Mouse (Mus musculus) heart, embryonic 10.5 days (tissue): Measurements from ENCODE around the gene Lcn6. TPM values are rescaled to one million over a fixed set of nuclear protein-coding genes. Genes with fewer than 3 reads are reported as not detected.

Experiments
- DNase-seq: peaks from one replicate; pipeline ENCODE4 v3.0.0-alpha.2; 2017; ENCODE audit warnings: low spot score
- H3K27ac ChIP-seq: fragments of 300-500 bp; sonication (generic); 2 replicates; pipeline ENCODE4 v1.5.1; 2016; ENCODE audit warnings: mild to moderate bottlenecking
- H3K27me3 ChIP-seq: fragments of 300-500 bp; sonication (generic); 2 replicates; pipeline ENCODE4 v1.6.1; 2016; ENCODE audit warnings: mild to moderate bottlenecking; ENCODE audit not compliant: poor library complexity, insufficient read depth, severe bottlenecking
- H3K36me3 ChIP-seq: fragments of 300-500 bp; sonication (generic); 2 replicates; pipeline ENCODE4 v1.6.1; 2016; ENCODE audit warnings: mild to moderate bottlenecking, moderate library complexity
- H3K4me1 ChIP-seq: fragments of 300-500 bp; sonication (generic); 2 replicates; pipeline ENCODE4 v1.6.1; 2016; ENCODE audit warnings: mild to moderate bottlenecking
- H3K4me3 ChIP-seq: fragments of 300-500 bp; sonication (generic); 2 replicates; pipeline ENCODE4 v1.5.1; 2016; ENCODE audit warnings: mild to moderate bottlenecking, moderate library complexity
- H3K9me3 ChIP-seq: fragments of 300-500 bp; sonication (generic); 2 replicates; pipeline ENCODE4 v1.6.1; 2016; ENCODE audit warnings: mild to moderate bottlenecking, moderate library complexity
- WGBS: fragments of 180-500 bp; shearing (Covaris S2); methylation state at CpG from one replicate; pipeline ENCODE4 v1.1.7; 2016; 5-methylcytosine and 5-hydroxymethylcytosine counted together
- polyA plus RNA-seq: library from polyadenylated mRNA; unstranded; fragments of >200 nt; fragmentation: Nextera tagmentation; extraction: Ambion mirVana; gene quantifications from 2 replicates; pipeline ENCODE4 v1.2.1, GENCODE M21; 2016

Gene Lcn6
- not detected in 2 replicates for polyA plus RNA-seq

DNA sequence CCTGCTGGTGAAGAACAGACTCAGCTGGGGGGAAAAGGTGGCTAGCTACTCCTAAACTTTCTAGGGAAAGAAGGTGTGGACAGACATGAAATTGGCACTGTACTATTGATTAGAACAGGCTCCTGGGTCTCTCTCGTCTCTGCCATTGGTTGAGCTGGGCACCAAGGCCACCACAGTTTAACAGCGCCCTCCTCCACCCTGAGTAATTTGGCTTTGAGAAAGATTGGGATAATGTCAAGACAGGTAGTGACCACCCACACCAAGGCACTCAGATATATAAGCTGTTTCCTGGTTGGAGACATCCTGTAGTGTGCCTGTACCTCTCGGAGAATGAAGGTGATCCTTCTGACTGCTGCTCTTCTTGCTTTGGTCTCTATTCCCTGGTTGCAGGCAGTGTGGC lies at the start of gene Lcn6:
Gene Lcn6, plus strand, starts transcription at position 301 of the 400 bp plus-strand sequence.
- 82% methylated on average over 3 of the region's 3 CpGs for WGBS
- no peaks in the 10 kb centered on the region for H3K36me3 ChIP-seq
- H3K4me3 ChIP-seq: no peak within 1 kb of the TSS
- H3K27ac ChIP-seq: no peak within 1 kb of the TSS
- DNase-seq: no peak
- no peaks in the 10 kb centered on the region for H3K4me1 ChIP-seq
- H3K27me3 ChIP-seq: peaks cover 11% of the 10 kb centered on the region; the same call in 1 of the 2 replicates
- no peaks in the 10 kb centered on the region for H3K9me3 ChIP-seq

DNA sequence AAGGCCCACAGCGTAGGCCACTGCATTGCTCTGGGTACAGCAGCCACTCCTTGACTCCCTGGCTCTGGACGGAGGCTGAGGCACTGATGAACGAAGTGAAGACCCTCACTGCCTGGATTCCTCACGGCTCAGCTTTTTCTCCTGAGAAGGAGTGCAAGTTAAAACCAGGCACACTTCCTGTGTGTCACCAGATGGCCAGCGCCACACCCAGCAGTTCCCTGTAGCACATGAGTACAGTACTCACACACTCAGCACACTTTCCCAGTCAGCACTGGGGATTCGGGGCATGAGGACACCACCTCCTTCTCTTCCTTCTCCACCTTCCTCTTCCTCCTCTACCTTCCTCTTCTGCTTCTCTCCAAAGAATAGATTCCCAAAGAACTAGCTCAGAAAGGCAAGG lies 48.8 kb upstream of the Lcn6 start, which contains the start of gene Fcna:
Gene Fcna, minus strand, starts transcription at position 220 of the 400 bp plus-strand sequence.
- H3K27ac ChIP-seq: no peak within 1 kb of the TSS
- H3K36me3 ChIP-seq: no peaks in the 10 kb centered on the region
- H3K4me3 ChIP-seq: no peak within 1 kb of the TSS
- DNase-seq: no peak
- 75% methylated on average over 6 of the region's 6 CpGs for WGBS
- no peaks in the 10 kb centered on the region for H3K9me3 ChIP-seq
- peaks cover 26% of the 10 kb centered on the region; the same call in 1 of the 2 replicates for H3K27me3 ChIP-seq
- H3K4me1 ChIP-seq: peaks cover 10% of the 10 kb centered on the region

DNA sequence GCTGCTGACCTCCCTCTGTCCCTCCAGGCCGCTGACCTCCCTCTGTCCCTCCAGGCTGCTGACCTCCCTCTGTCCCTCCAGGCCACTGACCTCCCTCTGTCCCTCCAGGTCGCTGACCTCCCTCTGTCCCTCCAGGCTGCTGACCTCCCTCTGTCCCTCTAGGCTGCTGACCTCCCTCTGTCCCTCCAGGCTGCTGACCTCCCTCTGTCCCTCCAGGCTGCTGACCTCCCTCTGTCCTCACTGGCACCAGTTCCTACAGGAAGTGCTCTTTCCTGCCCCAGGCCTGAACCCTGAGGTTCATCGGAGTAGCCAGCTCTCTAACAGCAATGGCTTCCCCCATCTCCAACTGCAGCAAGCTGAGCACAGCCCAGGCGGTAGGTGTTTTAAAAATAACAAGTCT lies 47.8 kb upstream of the Lcn6 start:
- Histone ChIP-seq H3K27ac (no peak overlapping the region), H3K9me3 (no peaks in the 10 kb centered on the region), H3K4me3 (no peak overlapping the region), H3K4me1 (peaks cover 10% of the 10 kb centered on the region), H3K27me3 (peaks cover 21% of the 10 kb centered on the region; the same call in 1 of the 2 replicates), H3K36me3 (no peaks in the 10 kb centered on the region)
- 39% methylated on average over 4 of the region's 4 CpGs for WGBS
- no peak for DNase-seq

DNA sequence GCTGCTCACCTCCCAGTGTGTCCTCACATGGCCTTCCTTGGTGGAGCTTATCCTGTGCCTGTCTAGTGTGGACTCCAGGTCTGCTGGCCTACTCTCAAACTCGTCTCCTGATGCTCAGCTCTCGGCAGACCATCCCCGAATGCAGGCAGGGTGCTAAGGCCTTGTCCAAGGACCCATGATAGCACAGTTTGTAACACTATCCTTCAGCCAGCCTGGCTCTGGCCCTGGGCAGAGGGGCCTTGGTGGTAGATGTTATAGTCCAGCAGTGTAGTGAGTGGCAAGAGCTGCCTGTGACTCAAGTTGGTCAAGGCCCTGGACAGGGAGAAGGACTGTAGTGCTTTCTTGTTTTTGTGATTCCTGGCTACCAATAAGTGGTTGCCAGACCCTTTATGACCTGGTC lies 43.0 kb upstream of the Lcn6 start:
- Histone ChIP-seq H3K4me1 (peaks cover 6% of the 10 kb centered on the region), H3K27me3 (peaks cover 2% of the 10 kb centered on the region; the same call in 1 of the 2 replicates), H3K27ac (no peak overlapping the region), H3K9me3 (no peaks in the 10 kb centered on the region), H3K4me3 (no peak overlapping the region), H3K36me3 (no peaks in the 10 kb centered on the region)
- no peak for DNase-seq
- WGBS: 73% methylated on average over 3 of the region's 3 CpGs

DNA sequence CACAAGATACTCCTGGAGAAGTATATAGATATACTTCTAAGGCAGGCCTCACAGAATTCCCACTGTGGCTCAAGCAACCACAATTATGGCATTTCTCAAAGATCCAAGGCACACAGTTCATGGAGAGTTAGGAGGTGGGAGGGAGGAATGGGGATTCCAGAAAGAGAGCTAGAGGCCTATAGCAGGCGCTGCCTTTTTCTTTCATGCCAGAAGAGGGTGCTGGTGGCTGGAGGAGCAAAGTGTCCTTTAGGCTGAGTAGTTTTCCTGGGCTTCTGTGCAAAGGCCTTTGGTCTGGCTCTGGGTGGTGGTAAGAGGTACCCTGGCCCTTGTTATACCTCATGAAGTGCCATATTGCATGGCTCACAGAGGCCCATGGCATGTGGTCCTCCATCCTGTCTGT lies 42.5 kb upstream of the Lcn6 start:
- WGBS: 26% methylated on average over 1 of the region's 1 CpGs
- H3K27me3 ChIP-seq: no peaks in the 10 kb centered on the region
- no peak for DNase-seq

DNA sequence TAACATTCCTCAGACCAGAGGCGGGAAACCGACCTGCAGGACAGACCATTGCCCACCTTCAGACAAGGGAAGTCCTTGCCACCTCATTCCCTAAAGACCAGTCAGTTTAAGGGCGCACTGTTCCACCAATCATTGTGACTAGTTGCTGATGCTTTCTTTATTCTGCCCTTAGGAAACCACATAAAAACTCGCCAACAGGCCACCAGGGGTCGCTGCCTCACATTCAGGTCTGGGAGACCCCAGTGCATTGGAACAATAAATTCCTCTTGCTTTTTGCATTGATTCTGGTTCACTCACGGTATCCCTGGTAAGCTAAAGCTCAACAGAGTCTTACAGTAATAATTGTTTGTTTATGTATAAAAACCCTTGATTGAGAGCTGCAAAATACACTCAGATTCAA lies 36.7 kb upstream of the Lcn6 start:
- no peak for DNase-seq
- H3K4me1 ChIP-seq: 0 out of 2 replicates have a peak, but pooled peaks cover 3% of the 10 kb centered on the region
- H3K27me3 ChIP-seq: no peaks in the 10 kb centered on the region
- no peak overlapping the region for H3K4me3 ChIP-seq
- no peaks in the 10 kb centered on the region for H3K9me3 ChIP-seq
- whole genome bisulfite sequencing: 18% methylated on average over 6 of the region's 6 CpGs
- no peaks in the 10 kb centered on the region for H3K36me3 ChIP-seq
- no peak overlapping the region for H3K27ac ChIP-seq

More for the DNA sequence above, 42.5 kb upstream of the Lcn6 start:
- H3K27ac ChIP-seq: no peak overlapping the region
- H3K4me1 ChIP-seq: 0 out of 2 replicates have a peak, but pooled peaks cover 2% of the 10 kb centered on the region
- H3K4me3 ChIP-seq: no peak overlapping the region
- no peaks in the 10 kb centered on the region for H3K9me3 ChIP-seq
- no peaks in the 10 kb centered on the region for H3K36me3 ChIP-seq

DNA sequence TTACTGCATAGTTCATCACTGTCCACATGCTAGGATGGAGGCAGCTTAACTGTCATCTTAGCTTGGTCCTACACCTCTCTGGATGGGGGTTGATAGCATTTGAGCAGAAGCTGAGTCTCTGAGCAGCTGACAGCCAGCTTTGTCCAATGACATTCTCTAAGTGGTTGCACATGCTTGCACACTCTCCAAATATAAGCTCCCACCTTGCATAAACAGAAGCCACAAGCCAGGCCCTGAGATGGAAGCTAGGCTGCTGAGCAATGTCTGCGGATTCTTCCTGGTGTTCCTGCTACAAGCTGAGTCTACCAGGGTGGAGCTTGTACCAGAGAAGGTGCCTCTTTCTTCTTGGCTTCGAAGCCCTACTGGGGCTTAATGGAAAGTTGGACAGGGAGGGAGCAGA lies 23.7 kb upstream of the Lcn6 start, which contains the start of gene Lcn8:
Gene Lcn8, plus strand, starts transcription at position 219 of the 400 bp plus-strand sequence.
- Histone ChIP-seq H3K9me3 (no peaks in the 10 kb centered on the region), H3K4me3 (no peak within 1 kb of the TSS), H3K36me3 (no peaks in the 10 kb centered on the region), H3K4me1 (no peaks in the 10 kb centered on the region), H3K27ac (no peak within 1 kb of the TSS), H3K27me3 (peaks cover 21% of the 10 kb centered on the region)
- WGBS: 67% methylated on average over 2 of the region's 2 CpGs
- DNase-seq: no peak

DNA sequence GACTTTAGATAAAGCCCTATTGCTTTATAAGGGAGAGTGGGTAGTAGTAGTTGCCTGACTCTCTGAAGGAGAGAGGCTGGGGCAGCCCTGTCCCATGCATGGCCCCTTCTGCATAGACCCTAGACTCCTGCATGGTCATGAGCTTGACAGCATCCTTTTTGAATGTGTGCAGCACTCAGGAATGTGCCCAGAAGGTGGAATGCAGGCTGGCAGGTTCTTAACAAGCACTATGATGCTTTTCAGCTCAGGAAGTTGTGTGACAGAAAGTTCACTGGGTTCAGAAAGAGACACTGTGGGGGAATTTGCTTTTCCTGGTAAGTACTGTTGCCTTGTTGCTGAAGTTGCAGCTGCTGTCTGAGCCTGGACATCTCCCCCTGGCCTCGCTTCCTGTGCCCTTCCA lies 22.1 kb upstream of the Lcn6 start:
- H3K27ac ChIP-seq: no peak overlapping the region
- DNase-seq: no peak
- 62% methylated on average over 1 of the region's 1 CpGs for WGBS

DNA sequence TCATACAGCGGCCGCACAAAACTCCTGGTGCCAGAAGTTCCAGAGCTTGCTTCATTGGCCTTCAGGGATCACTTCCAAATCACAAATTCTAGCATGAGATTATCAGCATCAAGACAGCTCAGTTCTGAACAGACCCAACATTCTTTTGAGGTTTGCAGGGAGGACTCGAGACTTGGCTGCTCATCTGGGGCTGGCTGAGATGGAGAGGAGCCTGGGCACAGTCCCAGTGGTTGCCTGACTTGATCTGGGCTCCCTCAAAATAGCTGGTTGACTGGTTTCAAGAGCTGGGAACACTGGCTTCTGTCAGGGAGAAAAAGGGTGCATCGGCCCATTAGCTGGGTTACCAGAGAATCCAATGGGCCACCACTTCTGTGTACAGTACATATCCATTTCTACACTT lies 19.9 kb upstream of the Lcn6 start:
- DNase-seq: no peak
- no peak overlapping the region for H3K27ac ChIP-seq
- WGBS: 82% methylated on average over 4 of the region's 4 CpGs
- peaks cover 21% of the 10 kb centered on the region for H3K27me3 ChIP-seq
- H3K36me3 ChIP-seq: no peaks in the 10 kb centered on the region
- no peak overlapping the region for H3K4me3 ChIP-seq
- H3K9me3 ChIP-seq: no peaks in the 10 kb centered on the region
- no peaks in the 10 kb centered on the region for H3K4me1 ChIP-seq

More for the DNA sequence above, 22.1 kb upstream of the Lcn6 start:
- no peaks in the 10 kb centered on the region for H3K9me3 ChIP-seq
- no peak overlapping the region for H3K4me3 ChIP-seq
- no peaks in the 10 kb centered on the region for H3K36me3 ChIP-seq
- H3K4me1 ChIP-seq: no peaks in the 10 kb centered on the region
- peaks cover 21% of the 10 kb centered on the region for H3K27me3 ChIP-seq

DNA sequence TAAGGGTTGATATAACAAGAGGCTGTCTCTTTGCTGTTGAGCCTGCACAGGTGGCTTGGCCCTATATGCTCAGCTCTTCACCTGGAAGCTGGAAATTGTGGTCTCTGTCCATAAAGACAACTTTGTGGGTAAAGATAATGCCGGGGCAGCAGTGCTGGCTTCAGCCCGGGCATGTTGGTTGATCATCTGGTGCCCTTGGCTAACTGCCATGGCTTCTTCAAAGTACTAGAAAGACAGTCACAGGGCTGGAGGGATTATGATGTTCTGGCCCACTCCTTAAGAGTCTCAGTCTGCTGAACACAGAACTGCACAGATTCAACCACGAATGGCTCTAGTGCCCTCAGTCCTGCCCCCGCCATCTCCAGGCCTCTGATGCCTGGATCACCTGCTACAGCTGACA lies 19.3 kb upstream of the Lcn6 start:
- 75% methylated on average over 4 of the region's 4 CpGs for WGBS
- DNase-seq: no peak
- no peaks in the 10 kb centered on the region for H3K36me3 ChIP-seq
- no peak overlapping the region for H3K27ac ChIP-seq
- no peaks in the 10 kb centered on the region for H3K9me3 ChIP-seq
- H3K27me3 ChIP-seq: peaks cover 21% of the 10 kb centered on the region
- no peaks in the 10 kb centered on the region for H3K4me1 ChIP-seq
- no peak overlapping the region for H3K4me3 ChIP-seq

DNA sequence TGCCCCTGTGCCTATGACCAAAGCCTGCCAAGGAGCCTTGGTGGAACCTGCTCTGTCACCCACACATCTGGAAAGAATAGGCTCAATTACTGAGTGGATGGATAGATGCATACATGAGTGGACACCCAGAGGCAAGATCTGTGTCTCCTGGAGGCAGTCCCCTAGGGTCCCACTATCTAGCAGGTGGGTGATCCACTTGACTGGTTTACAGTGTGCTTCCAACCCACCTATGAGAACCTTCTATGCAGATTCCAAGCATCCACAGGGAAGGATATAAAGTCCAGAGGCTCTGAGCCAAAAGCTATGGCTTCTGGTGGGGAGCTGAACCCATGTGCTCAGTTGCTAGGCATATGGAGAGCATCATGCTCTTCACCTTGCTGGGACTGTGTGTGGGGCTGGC lies 18.9 kb upstream of the Lcn6 start, which contains the start of gene Lcn5:
Gene Lcn5, plus strand, starts transcription at position 301 of the 400 bp plus-strand sequence.
- Histone ChIP-seq H3K36me3 (no peaks in the 10 kb centered on the region), H3K27ac (no peak within 1 kb of the TSS), H3K4me1 (no peaks in the 10 kb centered on the region), H3K4me3 (no peak within 1 kb of the TSS), H3K27me3 (peaks cover 21% of the 10 kb centered on the region), H3K9me3 (no peaks in the 10 kb centered on the region)
- DNase-seq: no peak

DNA sequence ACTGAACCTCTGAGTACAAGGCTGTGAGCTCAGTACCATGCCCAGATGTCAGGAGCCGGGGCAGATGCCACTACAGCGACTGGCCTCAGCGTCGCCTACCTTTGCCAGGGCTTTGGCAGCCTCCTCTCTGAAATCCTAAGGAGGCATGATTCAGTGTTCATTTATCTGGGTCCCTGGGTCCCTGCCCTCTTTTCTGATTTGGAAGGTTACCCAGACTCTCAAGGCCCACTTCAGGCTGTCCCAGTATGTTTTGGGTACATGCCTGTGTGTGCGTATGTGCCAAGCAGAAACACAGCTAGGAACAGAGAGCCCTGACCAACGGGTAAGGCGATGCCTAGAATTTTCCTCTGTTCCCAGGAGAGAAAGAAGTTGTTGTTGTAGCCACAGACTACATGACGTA lies 16.3 kb upstream of the Lcn6 start:
- WGBS: 88% methylated on average over 8 of the region's 8 CpGs
- Histone ChIP-seq H3K4me1 (no peaks in the 10 kb centered on the region), H3K4me3 (no peak overlapping the region), H3K27me3 (peaks cover 10% of the 10 kb centered on the region), H3K27ac (no peak overlapping the region), H3K36me3 (no peaks in the 10 kb centered on the region), H3K9me3 (no peaks in the 10 kb centered on the region)
- DNase-seq: no peak

DNA sequence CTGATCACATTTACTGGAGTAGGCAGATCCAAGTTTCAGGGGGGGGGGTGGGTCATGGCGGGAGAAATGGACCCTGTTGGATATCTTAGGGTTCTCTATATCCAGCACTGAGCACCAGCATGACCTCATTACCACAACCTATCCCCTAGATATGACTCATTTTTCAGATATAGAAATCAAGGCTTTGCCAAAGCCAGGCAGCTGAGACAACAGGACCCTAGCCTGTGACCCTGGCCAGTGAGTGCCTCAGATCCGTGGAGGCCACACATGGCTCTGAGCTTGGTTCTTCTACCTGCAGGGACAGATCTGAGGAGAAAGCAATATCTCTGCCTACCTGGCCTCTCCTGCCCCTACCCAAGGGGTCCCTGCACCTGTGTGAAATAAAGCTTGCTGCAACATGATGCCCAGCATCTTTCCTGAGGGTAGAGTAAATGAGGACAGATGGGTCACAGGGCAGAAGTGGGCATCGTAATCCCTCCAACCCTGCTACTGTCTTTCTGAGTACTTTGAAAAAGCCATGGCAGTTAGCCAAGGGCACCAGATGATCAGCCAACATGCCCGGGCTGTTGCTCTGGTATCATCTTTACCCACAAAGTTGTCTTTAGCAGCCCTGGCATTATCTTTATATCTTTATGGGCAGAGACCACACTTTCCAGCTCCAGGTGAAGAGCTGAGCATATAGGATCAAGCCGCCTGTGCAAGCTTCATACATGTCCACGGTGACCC lies 15.2 kb upstream of the Lcn6 start:
- Histone ChIP-seq H3K36me3 (no peaks in the 10 kb centered on the region), H3K4me3 (no peak overlapping the region), H3K27ac (no peak overlapping the region), H3K4me1 (no peaks in the 10 kb centered on the region), H3K9me3 (no peaks in the 10 kb centered on the region), H3K27me3 (no peaks in the 10 kb centered on the region)
- no peak for DNase-seq
- 80% methylated on average over 6 of the region's 6 CpGs for WGBS
